Mouse (Mus musculus): ENCODE data around the gene Ndrg2.

DNA sequence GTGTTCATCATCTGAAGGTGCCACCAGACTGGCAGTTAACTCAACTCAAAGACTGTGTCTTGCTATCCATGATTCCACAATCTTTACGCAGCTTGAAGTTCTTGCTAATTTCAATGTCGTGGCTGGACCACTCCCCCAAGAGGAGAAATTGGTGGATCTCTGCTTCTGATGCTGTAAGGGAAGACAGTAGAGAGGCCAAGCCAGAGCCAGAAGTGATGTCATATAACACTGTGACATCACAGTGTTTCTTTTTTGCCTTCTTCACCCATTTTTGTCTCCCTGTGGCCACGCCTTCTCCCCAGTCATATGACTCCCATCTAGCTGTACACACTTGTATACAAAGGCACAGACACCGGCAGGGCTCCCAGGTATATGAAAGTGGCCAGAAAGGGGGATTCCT lies 4.2 kb upstream of the Ndrg2 start, which contains the start of gene Tppp2:
- TF ChIP-seq POLR2A (IDR thresholded peaks at IDR 0.05; ENCODE audit: extremely low read depth, insufficient read depth, low read length): no peak
- no peak for TF ChIP-seq CTCF (IDR thresholded peaks at IDR 0.05; ENCODE audit: extremely low read depth, insufficient read depth, low read length)
